Mouse (Mus musculus): Measurements from ENCODE around the gene Cops2. TPM values are rescaled to one million over a fixed set of nuclear protein-coding genes. Genes with fewer than 3 reads are reported as not detected.

Gene Cops2
- total and polyA plus RNA-seq, 2 experiments from 2014 or later, result 45.8 to 51.1 TPM

GRCm38 (mm10) chr2:125838708-125839284 is 20.1 kb downstream of the Cops2 start:
- no peaks in the 10 kb centered on the region for H3K9me3 ChIP-seq (replicated peaks; ENCODE audit: control insufficient read depth, low read length)
- H3K4me2 ChIP-seq (ENCODE audit: low read depth, low read length), result no peak overlapping the region
- peaks cover 68% of the 10 kb centered on the region for H3K36me3 ChIP-seq (replicated peaks; ENCODE audit: control insufficient read depth, insufficient read depth, low read length)
- no peak for DNase-seq (ENCODE audit: low spot score)
- WGBS, result 79% methylated on average over 2 of the region's 2 CpGs
- ATAC-seq (ENCODE audit: insufficient read depth, low read depth), result no peak
- H3K27me3 ChIP-seq (ENCODE audit: control insufficient read depth, insufficient read depth, low read length), result no peaks in the 10 kb centered on the region
- no peak overlapping the region for H3K27ac ChIP-seq (ENCODE audit: low read depth)
- no peaks in the 10 kb centered on the region for H3K4me1 ChIP-seq (ENCODE audit: control insufficient read depth, insufficient read depth)
- no peak overlapping the region for H3K4me3 ChIP-seq (ENCODE audit: low read depth, low read length)
- no peak for TF ChIP-seq EP300 (IDR thresholded peaks at IDR 0.05; ENCODE audit: low read depth)
- TF ChIP-seq CTCF (IDR thresholded peaks at IDR 0.05; ENCODE audit: low read depth), result no peak
- H3K9ac ChIP-seq (replicated peaks; ENCODE audit: low read depth, low read length), result no peak overlapping the region

- no peak for ATAC-seq (ENCODE audit: insufficient read depth, low read depth)
- Histone ChIP-seq H3K9me3 (replicated peaks; ENCODE audit: control insufficient read depth, low read length) (no peaks in the 10 kb centered on the region), H3K9ac (replicated peaks; ENCODE audit: low read depth, low read length) (no peak overlapping the region), H3K4me2 (ENCODE audit: low read depth, low read length) (no peak overlapping the region), H3K36me3 (replicated peaks; ENCODE audit: control insufficient read depth, insufficient read depth, low read length) (peaks cover 68% of the 10 kb centered on the region), H3K4me1 (ENCODE audit: control insufficient read depth, insufficient read depth) (no peaks in the 10 kb centered on the region), H3K27ac (ENCODE audit: low read depth) (no peak overlapping the region), H3K4me3 (ENCODE audit: low read depth, low read length) (no peak overlapping the region), H3K27me3 (ENCODE audit: control insufficient read depth, insufficient read depth, low read length) (no peaks in the 10 kb centered on the region)
- TF ChIP-seq CTCF (IDR thresholded peaks at IDR 0.05; ENCODE audit: low read depth), result no peak
- TF ChIP-seq EP300 (IDR thresholded peaks at IDR 0.05; ENCODE audit: low read depth), result no peak
- 93% methylated on average over 7 of the region's 7 CpGs for WGBS
- no peak for DNase-seq (ENCODE audit: low spot score)
Measured at GRCm38 (mm10) chr2:125838091-125838490, 20.8 kb downstream of the Cops2 start.

GRCm38 (mm10) chr2:125829924-125830323 is 29.0 kb downstream of the Cops2 start:
- no peak for TF ChIP-seq EP300 (IDR thresholded peaks at IDR 0.05; ENCODE audit: low read depth)
- TF ChIP-seq CTCF (IDR thresholded peaks at IDR 0.05; ENCODE audit: low read depth), result no peak
- H3K9ac ChIP-seq (replicated peaks; ENCODE audit: low read depth, low read length), result no peak overlapping the region

GRCm38 (mm10) chr2:125827898-125828297 is 31.0 kb downstream of the Cops2 start:
- no peaks in the 10 kb centered on the region for H3K27me3 ChIP-seq (ENCODE audit: control insufficient read depth, insufficient read depth, low read length)
- WGBS, result 74% methylated on average over 4 of the region's 4 CpGs
- no peak for ATAC-seq (ENCODE audit: insufficient read depth, low read depth)
- H3K27ac ChIP-seq (ENCODE audit: low read depth), result no peak overlapping the region
- no peak overlapping the region for H3K4me2 ChIP-seq (ENCODE audit: low read depth, low read length)
- H3K36me3 ChIP-seq (replicated peaks; ENCODE audit: control insufficient read depth, insufficient read depth, low read length), result peaks cover 27% of the 10 kb centered on the region
- H3K4me1 ChIP-seq (ENCODE audit: control insufficient read depth, insufficient read depth), result no peaks in the 10 kb centered on the region
- TF ChIP-seq CTCF (IDR thresholded peaks at IDR 0.05; ENCODE audit: low read depth) (no peak), EP300 (IDR thresholded peaks at IDR 0.05; ENCODE audit: low read depth) (no peak)
- H3K4me3 ChIP-seq (ENCODE audit: low read depth, low read length), result no peak overlapping the region
- no peak for DNase-seq (ENCODE audit: low spot score)
- no peaks in the 10 kb centered on the region for H3K9me3 ChIP-seq (replicated peaks; ENCODE audit: control insufficient read depth, low read length)
- H3K9ac ChIP-seq (replicated peaks; ENCODE audit: low read depth, low read length), result no peak overlapping the region

More at GRCm38 (mm10) chr2:125829924-125830323, 29.0 kb downstream of the Cops2 start:
- no peaks in the 10 kb centered on the region for H3K27me3 ChIP-seq (ENCODE audit: control insufficient read depth, insufficient read depth, low read length)
- peaks cover 44% of the 10 kb centered on the region for H3K36me3 ChIP-seq (replicated peaks; ENCODE audit: control insufficient read depth, insufficient read depth, low read length)
- H3K27ac ChIP-seq (ENCODE audit: low read depth), result no peak overlapping the region
- H3K9me3 ChIP-seq (replicated peaks; ENCODE audit: control insufficient read depth, low read length), result no peaks in the 10 kb centered on the region
- ATAC-seq (ENCODE audit: insufficient read depth, low read depth) (no peak), DNase-seq (ENCODE audit: low spot score) (no peak)
- no peak overlapping the region for H3K4me2 ChIP-seq (ENCODE audit: low read depth, low read length)
- no peaks in the 10 kb centered on the region for H3K4me1 ChIP-seq (ENCODE audit: control insufficient read depth, insufficient read depth)
- 82% methylated on average over 2 of the region's 2 CpGs for WGBS
- H3K4me3 ChIP-seq (ENCODE audit: low read depth, low read length), result no peak overlapping the region

- no peak for ATAC-seq (ENCODE audit: insufficient read depth, low read depth)
- 69% methylated on average over 4 of the region's 4 CpGs for WGBS
Measured at GRCm38 (mm10) chr2:125826201-125826600, 32.7 kb downstream of the Cops2 start.

GRCm38 (mm10) chr2:125820397-125820796 is 38.5 kb downstream of the Cops2 start:
- Histone ChIP-seq H3K4me2 (ENCODE audit: low read depth, low read length) (no peak overlapping the region), H3K4me3 (ENCODE audit: low read depth, low read length) (no peak overlapping the region), H3K9me3 (replicated peaks; ENCODE audit: control insufficient read depth, low read length) (no peaks in the 10 kb centered on the region), H3K27ac (ENCODE audit: low read depth) (no peak overlapping the region), H3K9ac (replicated peaks; ENCODE audit: low read depth, low read length) (no peak overlapping the region), H3K36me3 (replicated peaks; ENCODE audit: control insufficient read depth, insufficient read depth, low read length) (no peaks in the 10 kb centered on the region), H3K4me1 (ENCODE audit: control insufficient read depth, insufficient read depth) (no peaks in the 10 kb centered on the region), H3K27me3 (ENCODE audit: control insufficient read depth, insufficient read depth, low read length) (no peaks in the 10 kb centered on the region)
- DNase-seq (ENCODE audit: low spot score) (no peak), ATAC-seq (ENCODE audit: insufficient read depth, low read depth) (no peak)
- WGBS, result 75% methylated on average over 4 of the region's 4 CpGs
- TF ChIP-seq CTCF (IDR thresholded peaks at IDR 0.05; ENCODE audit: low read depth) (no peak), EP300 (IDR thresholded peaks at IDR 0.05; ENCODE audit: low read depth) (no peak)

More at GRCm38 (mm10) chr2:125826201-125826600, 32.7 kb downstream of the Cops2 start:
- H3K4me3 ChIP-seq (ENCODE audit: low read depth, low read length), result no peak overlapping the region
- no peaks in the 10 kb centered on the region for H3K4me1 ChIP-seq (ENCODE audit: control insufficient read depth, insufficient read depth)
- DNase-seq (ENCODE audit: low spot score), result no peak
- H3K9ac ChIP-seq (replicated peaks; ENCODE audit: low read depth, low read length), result no peak overlapping the region
- H3K4me2 ChIP-seq (ENCODE audit: low read depth, low read length), result no peak overlapping the region
- no peak overlapping the region for H3K27ac ChIP-seq (ENCODE audit: low read depth)
- no peaks in the 10 kb centered on the region for H3K9me3 ChIP-seq (replicated peaks; ENCODE audit: control insufficient read depth, low read length)
- TF ChIP-seq EP300 (IDR thresholded peaks at IDR 0.05; ENCODE audit: low read depth), result no peak
- no peak for TF ChIP-seq CTCF (IDR thresholded peaks at IDR 0.05; ENCODE audit: low read depth)
- H3K27me3 ChIP-seq (ENCODE audit: control insufficient read depth, insufficient read depth, low read length), result no peaks in the 10 kb centered on the region
- H3K36me3 ChIP-seq (replicated peaks; ENCODE audit: control insufficient read depth, insufficient read depth, low read length), result 0 out of 2 replicates have a peak, but pooled peaks cover 12% of the 10 kb centered on the region
